Mouse (Mus musculus) MEL (cell line): ENCODE measurements around the gene Marc1. TPM values are rescaled to one million over a fixed set of nuclear protein-coding genes. Genes with fewer than 3 reads are reported as not detected.

Experiments used
- DNase-seq: peaks from one replicate; pipeline ENCODE4 v3.0.0; 2011; ENCODE audit warnings: low read depth, low spot score
- H3K27ac ChIP-seq: 2 replicates; pipeline ENCODE4 v1.5.1; 2012; ENCODE audit warnings: low read depth, mild to moderate bottlenecking, control low read depth, low read length, moderate library complexity; ENCODE audit not compliant: control insufficient read depth
- H3K27me3 ChIP-seq, 2 experiments: fragments of 150-350 bp in 1 of 2; sonication (generic) in 1 of 2; 2 replicates each; pipeline ENCODE4 v1.6.1; 2012; ENCODE audit warnings: low read length in 2 of 2, mild to moderate bottlenecking in 2 of 2, improper control_type of control experiment in 1 of 2, moderate library complexity in 1 of 2; ENCODE audit not compliant: insufficient read depth in 2 of 2, control insufficient read depth in 1 of 2
- H3K36me3 ChIP-seq, 2 experiments: 2 replicates each; pipeline ENCODE4 v1.6.1; 2012 to 2014; ENCODE audit warnings: low read length in 2 of 2, improper control_type of control experiment in 1 of 2, inconsistent platforms in 1 of 2, mild to moderate bottlenecking in 1 of 2; ENCODE audit not compliant: insufficient read depth in 2 of 2, control insufficient read depth in 1 of 2
- H3K4me1 ChIP-seq, 2 experiments: fragments of 150-350 bp in 1 of 2; sonication (generic) in 1 of 2; 2 replicates each; pipeline ENCODE4 v1.6.1; 2012; ENCODE audit warnings: low read length in 2 of 2, improper control_type of control experiment in 1 of 2, mild to moderate bottlenecking in 1 of 2; ENCODE audit not compliant: insufficient read depth in 2 of 2, control insufficient read depth in 1 of 2
- H3K4me3 ChIP-seq, 2 experiments: fragments of 150-350 bp in 1 of 2; sonication (generic) in 1 of 2; 2 replicates each; pipeline ENCODE4 v1.5.1; 2012; ENCODE audit warnings: low read depth in 2 of 2, low read length in 2 of 2, mild to moderate bottlenecking in 2 of 2, moderate library complexity in 2 of 2, control low read depth in 1 of 2, improper control_type of control experiment in 1 of 2; ENCODE audit not compliant: control insufficient read depth in 1 of 2, insufficient read depth in 1 of 2
- H3K79me2 ChIP-seq: 2 replicates; pipeline ENCODE4 v1.6.1; 2012; ENCODE audit warnings: mild to moderate bottlenecking, low read length, moderate library complexity; ENCODE audit not compliant: control insufficient read depth, poor library complexity, insufficient read depth
- H3K9ac ChIP-seq: 2 replicates; pipeline ENCODE4 v1.6.1; 2012; ENCODE audit warnings: low read depth, mild to moderate bottlenecking, control low read depth, low read length, moderate library complexity; ENCODE audit not compliant: control insufficient read depth, poor library complexity, severe bottlenecking
- H3K9me3 ChIP-seq: fragments of 150-350 bp; sonication (generic); replicated peaks from 2 replicates; pipeline ENCODE4 v1.6.1; 2012; ENCODE audit warnings: mild to moderate bottlenecking, low read length, improper control_type of control experiment, moderate library complexity; ENCODE audit not compliant: insufficient read depth
- CHD1 ChIP-seq: IDR thresholded peaks from 2 replicates; pipeline ENCODE4 v1.6.1; 2012; ENCODE audit warnings: low read depth, mild to moderate bottlenecking, inconsistent platforms, low read length, improper control_type of control experiment
- CHD2 ChIP-seq: IDR thresholded peaks from 2 replicates; pipeline ENCODE4 v1.6.1; 2011; ENCODE audit warnings: low read length, improper control_type of control experiment
- CTCF ChIP-seq, 3 experiments: IDR thresholded peaks in 2 of 3; conservative IDR thresholded peaks in 1 of 3; 2 replicates each; pipeline ENCODE4 v1.5.1; 2011 to 2012; ENCODE audit warnings: low read length in 3 of 3, low read depth in 2 of 3, mild to moderate bottlenecking in 2 of 3, improper control_type of control experiment in 1 of 3, inconsistent platforms in 1 of 3, mixed read lengths in 1 of 3, moderate library complexity in 1 of 3; ENCODE audit not compliant: control insufficient read depth in 1 of 3, insufficient read depth in 1 of 3, poor library complexity in 1 of 3, severe bottlenecking in 1 of 3
- E2F4 ChIP-seq: IDR thresholded peaks from 2 replicates; pipeline ENCODE4 v1.6.1; 2011; ENCODE audit warnings: low read depth, low read length, improper control_type of control experiment, borderline replicate concordance
- EP300 ChIP-seq, 2 experiments: IDR thresholded peaks; 2 replicates each; pipeline ENCODE4 v1.6.1; 2011; ENCODE audit warnings: improper control_type of control experiment in 2 of 2, low read length in 2 of 2, low read depth in 1 of 2, mild to moderate bottlenecking in 1 of 2
- GATA1 ChIP-seq: IDR thresholded peaks from 2 replicates; pipeline ENCODE4 v1.6.1; 2011; ENCODE audit warnings: low read depth, low read length, improper control_type of control experiment
- MYC ChIP-seq: IDR thresholded peaks from 2 replicates; pipeline ENCODE4 v1.6.1; 2011; ENCODE audit warnings: low read depth, mild to moderate bottlenecking, low read length, improper control_type of control experiment, moderate library complexity
- POLR2A ChIP-seq, 2 experiments: IDR thresholded peaks; 2 replicates each; pipeline ENCODE4 v1.6.1; 2011 to 2012; ENCODE audit warnings: low read length in 2 of 2, mild to moderate bottlenecking in 2 of 2, control low read depth in 1 of 2, improper control_type of control experiment in 1 of 2, low read depth in 1 of 2, moderate library complexity in 1 of 2; ENCODE audit not compliant: control insufficient read depth in 1 of 2, insufficient read depth in 1 of 2, poor library complexity in 1 of 2
- RAD21 ChIP-seq: IDR thresholded peaks from 2 replicates; pipeline ENCODE4 v1.6.1; 2011; ENCODE audit warnings: mild to moderate bottlenecking, low read depth, low read length, improper control_type of control experiment
- RCOR1 ChIP-seq: IDR thresholded peaks from 2 replicates; pipeline ENCODE4 v1.6.1; 2012; ENCODE audit warnings: low read depth, mild to moderate bottlenecking, inconsistent platforms, low read length, improper control_type of control experiment
- SIN3A ChIP-seq: IDR thresholded peaks from 2 replicates; pipeline ENCODE4 v1.6.1; 2012; ENCODE audit warnings: low read length, improper control_type of control experiment, inconsistent platforms
- SMC3 ChIP-seq: IDR thresholded peaks from 2 replicates; pipeline ENCODE4 v1.6.1; 2011; ENCODE audit warnings: low read depth, low read length, improper control_type of control experiment
- TBP ChIP-seq: IDR thresholded peaks from 2 replicates; pipeline ENCODE4 v1.8.0; 2011; ENCODE audit warnings: low read depth, low read length, improper control_type of control experiment
- TCF12 ChIP-seq: IDR thresholded peaks from 2 replicates; pipeline ENCODE4 v1.6.1; 2014; ENCODE audit warnings: low read depth, mild to moderate bottlenecking, inconsistent platforms, low read length, improper control_type of control experiment, moderate library complexity
- UBTF ChIP-seq: IDR thresholded peaks from 2 replicates; pipeline ENCODE4 v1.6.1; 2012; ENCODE audit warnings: low read depth, mild to moderate bottlenecking, inconsistent platforms, low read length, improper control_type of control experiment, moderate library complexity, borderline replicate concordance; ENCODE audit not compliant: insufficient read depth
- USF2 ChIP-seq, 2 experiments: IDR thresholded peaks; 2 replicates each; pipeline ENCODE4 v1.6.1; 2011 to 2012; ENCODE audit warnings: improper control_type of control experiment in 2 of 2, low read length in 2 of 2, borderline replicate concordance in 1 of 2, inconsistent platforms in 1 of 2, low read depth in 1 of 2, mild to moderate bottlenecking in 1 of 2; ENCODE audit not compliant: insufficient read depth in 1 of 2
- ZC3H11A ChIP-seq: IDR thresholded peaks from 2 replicates; pipeline ENCODE4 v1.6.1; 2012; ENCODE audit warnings: low read depth, mild to moderate bottlenecking, inconsistent platforms, low read length, improper control_type of control experiment
- ZKSCAN1 ChIP-seq: IDR thresholded peaks from 2 replicates; pipeline ENCODE4 v1.6.1; 2012; ENCODE audit warnings: low read depth, mild to moderate bottlenecking, inconsistent platforms, low read length, improper control_type of control experiment, moderate library complexity
- ZMIZ1 ChIP-seq: IDR thresholded peaks from 2 replicates; pipeline ENCODE4 v1.6.1; 2012; ENCODE audit warnings: low read depth, mild to moderate bottlenecking, inconsistent platforms, low read length, improper control_type of control experiment, moderate library complexity
- ZNF384 ChIP-seq: IDR thresholded peaks from 2 replicates; pipeline ENCODE4 v1.6.1; 2012; ENCODE audit warnings: low read depth, mild to moderate bottlenecking, inconsistent platforms, low read length, improper control_type of control experiment
- polyA plus RNA-seq, 2 experiments: library from polyadenylated mRNA; stranded (reverse) in 1 of 2; unstranded in 1 of 2; fragments of >175 nt in 1 of 2; fragments of >200 nt in 1 of 2; gene quantifications; 2 replicates each; pipeline versions ENCODE4 v1.2.1 to v1.2.4; 2012; ENCODE audit warnings: low replicate concordance in 2 of 2, low read depth in 1 of 2; ENCODE audit not compliant: insufficient read length in 2 of 2, insufficient read depth in 1 of 2, missing spikeins in 1 of 2
- total RNA-seq: library from RNA; depleted of rRNA; stranded (reverse); fragments of 300-350 nt; gene quantifications from 2 replicates; pipeline ENCODE4 v1.2.3, GENCODE M21; 2012

Marc1 gene
- total and polyA plus RNA-seq, 3 experiments, result 0.08 to 0.10 TPM; not detected in 1

- H3K9me3 ChIP-seq, result no peaks in the 10 kb centered on the region
- no peaks in the 10 kb centered on the region for H3K4me1 ChIP-seq
- H3K79me2 ChIP-seq, result no peaks in the 10 kb centered on the region
- no peaks in the 10 kb centered on the region for H3K27me3 ChIP-seq
- peak; percentile 20 for DNase-seq
- H3K9ac ChIP-seq, result no peak overlapping the region
- H3K36me3 ChIP-seq, result no peaks in the 10 kb centered on the region
- TF ChIP-seq CTCF (IDR thresholded peaks at IDR 0.05 in 2 of 3, conservative IDR thresholded peaks at IDR 0.05 in 1 of 3; ENCODE audit: control insufficient read depth in 1 of 3, insufficient read depth in 1 of 3, low read depth in 2 of 3, low read length in 3 of 3, poor library complexity in 1 of 3, severe bottlenecking in 1 of 3) (peak; percentile 48 to 71 (median 52)), ZNF384 (peak; percentile 83), RAD21 (peak; percentile 34), TBP (no peak), SMC3 (peak; percentile 44; the same call in 1 of the 2 replicates), SIN3A (no peak), RCOR1 (no peak), EP300 (IDR thresholded peaks at IDR 0.05; ENCODE audit: low read depth in 1 of 2, low read length in 2 of 2) (no peak), E2F4 (no peak), POLR2A (IDR thresholded peaks at IDR 0.05; ENCODE audit: control insufficient read depth in 1 of 2, insufficient read depth in 1 of 2, low read depth in 1 of 2, low read length in 2 of 2, poor library complexity in 1 of 2) (no peak), CHD2 (no peak), TCF12 (no peak), CHD1 (no peak), ZC3H11A (no peak), ZKSCAN1 (no peak), UBTF (no peak), GATA1 (no peak), ZMIZ1 (no peak), USF2 (IDR thresholded peaks at IDR 0.05; ENCODE audit: borderline replicate concordance in 1 of 2, insufficient read depth in 1 of 2, low read depth in 1 of 2, low read length in 2 of 2) (no peak)
- H3K27ac ChIP-seq, result no peak overlapping the region
- H3K4me3 ChIP-seq, result no peak overlapping the region
Observed at GRCm38 (mm10) chr1:184771202-184771890, 39.8 kb downstream of the Marc1 start.

GRCm38 (mm10) chr1:184763866-184764265 lies 47.2 kb downstream of the Marc1 start:
- no peak overlapping the region for H3K27ac ChIP-seq
- H3K36me3 ChIP-seq, result no peaks in the 10 kb centered on the region
- no peaks in the 10 kb centered on the region for H3K4me1 ChIP-seq
- TF ChIP-seq GATA1 (no peak), MYC (no peak)
- H3K79me2 ChIP-seq, result no peaks in the 10 kb centered on the region
- H3K4me3 ChIP-seq, result no peak overlapping the region
- no peak for DNase-seq
- no peak overlapping the region for H3K9ac ChIP-seq
- no peaks in the 10 kb centered on the region for H3K9me3 ChIP-seq
- no peaks in the 10 kb centered on the region; a peak in 1 of 4 replicates for H3K27me3 ChIP-seq
